Mouse (Mus musculus) liver, embryonic 14.5 days (tissue): ENCODE data around the gene Ciita. TPM values are rescaled to one million over a fixed set of nuclear protein-coding genes. Genes with fewer than 3 reads are reported as not detected.

Experiments used
- ATAC-seq: fragments of 200-750 bp; cut with Nextera tagmentation; 2 replicates; pipeline ENCODE4 v1.8.0; 2017; ENCODE audit warnings: moderate number of reproducible peaks, mild to moderate bottlenecking, moderate library complexity; ENCODE audit not compliant: insufficient read depth
- DNase-seq, 3 experiments: peaks; one replicate each; pipeline ENCODE4 v3.0.0-alpha.2; 2012 to 2013; ENCODE audit warnings: low read depth in 3 of 3, low spot score in 3 of 3
- H3K27ac ChIP-seq: fragments of 300-500 bp; sonication (generic); 2 replicates; pipeline ENCODE4 v1.5.1; 2014; ENCODE audit warnings: moderate library complexity, mild to moderate bottlenecking, control low read depth, inconsistent platforms
- H3K27me3 ChIP-seq: fragments of 300-500 bp; sonication (generic); 2 replicates; pipeline ENCODE4 v1.6.1; 2014; ENCODE audit warnings: mild to moderate bottlenecking, low read length, moderate library complexity; ENCODE audit not compliant: control insufficient read depth, insufficient read depth
- H3K36me3 ChIP-seq: fragments of 300-500 bp; sonication (generic); replicated peaks from 2 replicates; pipeline ENCODE4 v1.6.1; 2014; ENCODE audit warnings: low read depth; ENCODE audit not compliant: control insufficient read depth, insufficient read depth
- H3K4me1 ChIP-seq, 2 experiments: fragments of 200-500 bp in 1 of 2; fragments of 300-500 bp in 1 of 2; sonication (generic) in 1 of 2; replicated peaks; 2 replicates each; pipeline ENCODE4 v1.6.1; 2012 to 2014; ENCODE audit warnings: antibody characterized with exemption in 1 of 2, inconsistent platforms in 1 of 2, low read length in 1 of 2; ENCODE audit not compliant: control insufficient read depth in 2 of 2, insufficient read depth in 2 of 2
- H3K4me2 ChIP-seq: fragments of 300-500 bp; sonication (generic); 2 replicates; pipeline ENCODE4 v1.6.1; 2014; ENCODE audit warnings: low read depth, mild to moderate bottlenecking, control low read depth, moderate library complexity
- H3K4me3 ChIP-seq, 2 experiments: fragments of 200-500 bp in 1 of 2; fragments of 300-500 bp in 1 of 2; sonication (generic) in 1 of 2; 2 replicates each; pipeline ENCODE4 v1.5.1; 2012 to 2014; ENCODE audit warnings: low read depth in 2 of 2, low read length in 2 of 2, mild to moderate bottlenecking in 2 of 2, control low read depth in 1 of 2, inconsistent platforms in 1 of 2, moderate library complexity in 1 of 2; ENCODE audit not compliant: insufficient read depth in 1 of 2
- H3K9ac ChIP-seq: fragments of 300-500 bp; sonication (generic); replicated peaks from 2 replicates; pipeline ENCODE4 v1.6.1; 2014; ENCODE audit warnings: mild to moderate bottlenecking, control low read depth, moderate library complexity
- H3K9me3 ChIP-seq: fragments of 300-500 bp; sonication (generic); 2 replicates; pipeline ENCODE4 v1.6.1; 2016; ENCODE audit warnings: low read length, mixed read lengths; ENCODE audit not compliant: control insufficient read depth
- CTCF ChIP-seq: IDR thresholded peaks from 2 replicates; pipeline ENCODE4 v1.5.1; 2016; ENCODE audit warnings: antibody characterized with exemption, low read depth, control low read depth
- EP300 ChIP-seq: IDR thresholded peaks from 2 replicates; pipeline ENCODE4 v1.6.1; 2016; ENCODE audit warnings: antibody characterized with exemption, low read depth
- WGBS: fragments of 180-500 bp; shearing (Covaris S2); extraction: QIAGEN DNeasy Blood & Tissue Kit; methylation state at CpG from one replicate; pipeline ENCODE4 v1.1.7; 2014; ENCODE audit not compliant: insufficient replicate concordance; 5-methylcytosine and 5-hydroxymethylcytosine counted together
- polyA plus RNA-seq, 2 experiments: library from polyadenylated mRNA; depleted of rRNA in 1 of 2; stranded (reverse) in 1 of 2; unstranded in 1 of 2; fragments of >200 nt; fragmentation: Nextera tagmentation in 1 of 2; extraction: Ambion mirVana in 1 of 2; gene quantifications; 2 replicates each; pipeline versions ENCODE4 v1.2.1 to v1.2.3; 2012 to 2014

Gene Ciita
- polyA plus RNA-seq, 2 experiments, result 0.06 TPM

DNA sequence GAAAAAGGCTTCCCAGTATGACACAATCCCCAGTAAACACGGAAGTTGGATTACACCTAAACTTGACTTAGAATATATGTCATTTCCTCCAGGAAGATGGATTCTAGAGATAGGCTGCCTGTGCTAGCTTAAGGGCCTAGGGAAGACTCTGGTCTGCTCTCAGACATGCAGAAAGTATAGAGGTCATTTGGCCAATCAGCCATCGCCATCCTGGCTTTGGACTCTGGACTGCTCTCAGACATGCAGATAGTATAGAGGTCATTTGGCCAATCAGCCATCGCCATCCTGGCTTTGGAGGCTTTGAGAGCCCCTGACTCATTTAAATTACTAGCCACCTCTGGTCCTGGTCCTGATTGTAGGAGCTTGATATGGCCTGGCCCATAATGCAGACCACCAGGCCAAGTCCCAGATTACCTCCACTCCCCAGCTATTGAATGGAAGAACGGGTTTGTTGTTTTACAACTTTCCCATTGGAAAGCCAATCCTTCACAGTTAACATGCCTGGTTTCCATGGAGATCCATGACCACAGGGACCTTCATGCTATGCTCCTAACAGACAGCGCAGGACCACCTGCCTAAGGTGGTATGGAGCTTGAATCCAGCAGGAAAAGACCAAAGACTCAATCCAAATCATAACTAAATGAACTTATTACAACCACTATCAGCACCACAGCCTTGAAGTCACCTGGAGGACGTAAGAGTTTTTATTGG lies 25.8 kb upstream of the Ciita start:
- H3K9ac ChIP-seq, result no peak overlapping the region
- H3K4me1 ChIP-seq, result peaks cover 0 to 10% of the 10 kb centered on the region in 2 experiments; a peak in 2 of 4 replicates
- 47% methylated on average over 6 of the region's 6 CpGs for WGBS
- no peak overlapping the region for H3K27ac ChIP-seq
- no peak for TF ChIP-seq CTCF
- no peak for TF ChIP-seq EP300
- H3K27me3 ChIP-seq, result no peaks in the 10 kb centered on the region
- H3K9me3 ChIP-seq, result no peaks in the 10 kb centered on the region
- ATAC-seq (no peak), DNase-seq (no peak)
- no peaks in the 10 kb centered on the region for H3K36me3 ChIP-seq
- H3K4me3 ChIP-seq, result no peak overlapping the region
- no peak overlapping the region for H3K4me2 ChIP-seq

DNA sequence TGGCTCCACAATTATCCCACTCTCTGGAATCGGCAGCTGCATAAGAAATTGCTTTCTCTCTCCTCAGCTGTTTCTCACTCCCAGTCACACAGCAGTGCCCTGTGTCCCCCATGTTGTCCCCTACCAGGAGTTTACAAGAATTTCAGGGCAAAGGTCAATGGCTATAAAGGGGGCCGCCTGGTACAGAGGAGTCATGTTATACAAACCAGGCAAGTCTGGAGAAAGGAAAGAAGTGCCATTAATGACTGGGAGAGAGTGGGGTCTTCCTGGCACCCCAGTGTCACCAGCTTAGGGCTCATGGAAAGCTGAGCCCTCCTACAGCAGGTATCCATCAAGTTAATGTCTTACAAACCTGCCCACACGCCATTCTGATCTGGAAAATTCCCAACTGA lies 25.3 kb upstream of the Ciita start:
- ATAC-seq, result no peak

GRCm38 (mm10) chr16:10460188-10460587 lies 19.7 kb upstream of the Ciita start:
- Histone ChIP-seq H3K36me3 (no peaks in the 10 kb centered on the region), H3K4me2 (no peak overlapping the region), H3K27ac (no peak overlapping the region), H3K4me3 (no peak overlapping the region), H3K27me3 (no peaks in the 10 kb centered on the region), H3K9me3 (no peaks in the 10 kb centered on the region), H3K4me1 (no peaks in the 10 kb centered on the region), H3K9ac (no peak overlapping the region)
- no peak for DNase-seq
- ATAC-seq, result no peak
- TF ChIP-seq EP300, result no peak
- no peak for TF ChIP-seq CTCF
- WGBS, result 47% methylated on average over 2 of the region's 2 CpGs

More for the DNA sequence above, 25.3 kb upstream of the Ciita start:
- TF ChIP-seq EP300 (no peak), CTCF (no peak)
- H3K4me1 ChIP-seq, result peaks cover 0 to 6% of the 10 kb centered on the region in 2 experiments; a peak in 2 of 4 replicates
- no peak overlapping the region for H3K9ac ChIP-seq
- 32% methylated on average over 3 of the region's 3 CpGs for WGBS
- no peak overlapping the region for H3K4me2 ChIP-seq
- H3K27ac ChIP-seq, result no peak overlapping the region
- H3K36me3 ChIP-seq, result no peaks in the 10 kb centered on the region
- H3K4me3 ChIP-seq, result no peak overlapping the region
- no peak for DNase-seq
- no peaks in the 10 kb centered on the region for H3K27me3 ChIP-seq
- H3K9me3 ChIP-seq, result no peaks in the 10 kb centered on the region

GRCm38 (mm10) chr16:10461178-10461577 lies 18.7 kb upstream of the Ciita start:
- H3K4me3 ChIP-seq, result no peak overlapping the region
- no peak overlapping the region for H3K4me2 ChIP-seq
- DNase-seq (no peak), ATAC-seq (no peak)
- H3K27me3 ChIP-seq, result no peaks in the 10 kb centered on the region
- TF ChIP-seq EP300 (no peak), CTCF (no peak)
- no peak overlapping the region for H3K9ac ChIP-seq
- 34% methylated on average over 2 of the region's 2 CpGs for WGBS
- no peak overlapping the region for H3K27ac ChIP-seq
- H3K36me3 ChIP-seq, result no peaks in the 10 kb centered on the region
- no peaks in the 10 kb centered on the region for H3K4me1 ChIP-seq
- no peaks in the 10 kb centered on the region for H3K9me3 ChIP-seq

GRCm38 (mm10) chr16:10465011-10465681 lies 14.7 kb upstream of the Ciita start:
- TF ChIP-seq CTCF, result no peak
- TF ChIP-seq EP300, result no peak
- Histone ChIP-seq H3K9me3 (no peaks in the 10 kb centered on the region), H3K4me1 (no peaks in the 10 kb centered on the region), H3K27me3 (no peaks in the 10 kb centered on the region), H3K4me3 (no peak overlapping the region), H3K27ac (no peak overlapping the region), H3K9ac (no peak overlapping the region), H3K36me3 (no peaks in the 10 kb centered on the region), H3K4me2 (no peak overlapping the region)
- ATAC-seq, result no peak
- no peak for DNase-seq
- WGBS, result 15% methylated on average over 4 of the region's 4 CpGs
